Mouse (Mus musculus): ENCODE measurements at regions not wholly inside any gene's neighbourhood (a gene's known extent, or its start where the extent isn't known, plus 50 kb on each side); places are given as distances from the start of the nearest gene placed in this dataset.

GRCm38 (mm10) chr10:19432515-19432914 is 76.2 kb downstream of the Olig3 start:
- DNase-seq (ENCODE audit: low spot score), result no peak
- 93% methylated on average over 4 of the region's 4 CpGs for WGBS
- no peaks in the 10 kb centered on the region for H3K9me3 ChIP-seq (ENCODE audit: control insufficient read depth, low read length)
- no peak overlapping the region for H3K9ac ChIP-seq (ENCODE audit: low read length)
- H3K4me1 ChIP-seq (replicated peaks; ENCODE audit: control insufficient read depth, insufficient read depth), result no peaks in the 10 kb centered on the region
- H3K27me3 ChIP-seq (ENCODE audit: control insufficient read depth, insufficient read depth, low read length), result no peaks in the 10 kb centered on the region
- no peak for ATAC-seq (ENCODE audit: low FRiP score, low TSS enrichment)
- no peak overlapping the region for H3K4me3 ChIP-seq (ENCODE audit: low read depth, low read length)
- H3K27ac ChIP-seq (replicated peaks), result no peak overlapping the region
- no peaks in the 10 kb centered on the region for H3K36me3 ChIP-seq (ENCODE audit: control insufficient read depth, insufficient read depth, low read length)
- no peak for TF ChIP-seq CTCF (IDR thresholded peaks at IDR 0.05; ENCODE audit: low read depth)
- TF ChIP-seq EP300 (optimal IDR thresholded peaks at IDR 0.05), result no peak
- no peak overlapping the region for H3K4me2 ChIP-seq (replicated peaks; ENCODE audit: low read depth)

- no peak overlapping the region for H3K27ac ChIP-seq (replicated peaks)
- no peaks in the 10 kb centered on the region for H3K36me3 ChIP-seq (ENCODE audit: control insufficient read depth, insufficient read depth, low read length)
- TF ChIP-seq EP300 (optimal IDR thresholded peaks at IDR 0.05) (no peak), CTCF (IDR thresholded peaks at IDR 0.05; ENCODE audit: low read depth) (no peak)
- 69% methylated on average over 6 of the region's 6 CpGs for WGBS
- ATAC-seq (ENCODE audit: low FRiP score, low TSS enrichment) (no peak), DNase-seq (ENCODE audit: low spot score) (no peak)
- no peak overlapping the region for H3K9ac ChIP-seq (ENCODE audit: low read length)
- no peaks in the 10 kb centered on the region for H3K9me3 ChIP-seq (ENCODE audit: control insufficient read depth, low read length)
- H3K4me1 ChIP-seq (replicated peaks; ENCODE audit: control insufficient read depth, insufficient read depth), result no peaks in the 10 kb centered on the region
- no peak overlapping the region for H3K4me2 ChIP-seq (replicated peaks; ENCODE audit: low read depth)
- H3K27me3 ChIP-seq (ENCODE audit: control insufficient read depth, insufficient read depth, low read length), result no peaks in the 10 kb centered on the region
- no peak overlapping the region for H3K4me3 ChIP-seq (ENCODE audit: low read depth, low read length)
Measured at GRCm38 (mm10) chr10:19434661-19435060, 78.3 kb downstream of the Olig3 start.

GRCm38 (mm10) chr10:19441807-19442206 is 85.5 kb downstream of the Olig3 start:
- H3K4me3 ChIP-seq (ENCODE audit: low read depth, low read length), result no peak overlapping the region
- H3K9me3 ChIP-seq (ENCODE audit: control insufficient read depth, low read length), result no peaks in the 10 kb centered on the region
- TF ChIP-seq CTCF (IDR thresholded peaks at IDR 0.05; ENCODE audit: low read depth), result no peak
- no peak for TF ChIP-seq EP300 (optimal IDR thresholded peaks at IDR 0.05)
- H3K9ac ChIP-seq (ENCODE audit: low read length), result no peak overlapping the region
- 38% methylated on average over 12 of the region's 12 CpGs for WGBS
- H3K36me3 ChIP-seq (ENCODE audit: control insufficient read depth, insufficient read depth, low read length), result no peaks in the 10 kb centered on the region
- DNase-seq (ENCODE audit: low spot score) (no peak), ATAC-seq (ENCODE audit: low FRiP score, low TSS enrichment) (no peak)
- H3K27me3 ChIP-seq (ENCODE audit: control insufficient read depth, insufficient read depth, low read length), result no peaks in the 10 kb centered on the region
- no peaks in the 10 kb centered on the region for H3K4me1 ChIP-seq (replicated peaks; ENCODE audit: control insufficient read depth, insufficient read depth)
- H3K4me2 ChIP-seq (replicated peaks; ENCODE audit: low read depth), result no peak overlapping the region
- no peak overlapping the region for H3K27ac ChIP-seq (replicated peaks)

DNA sequence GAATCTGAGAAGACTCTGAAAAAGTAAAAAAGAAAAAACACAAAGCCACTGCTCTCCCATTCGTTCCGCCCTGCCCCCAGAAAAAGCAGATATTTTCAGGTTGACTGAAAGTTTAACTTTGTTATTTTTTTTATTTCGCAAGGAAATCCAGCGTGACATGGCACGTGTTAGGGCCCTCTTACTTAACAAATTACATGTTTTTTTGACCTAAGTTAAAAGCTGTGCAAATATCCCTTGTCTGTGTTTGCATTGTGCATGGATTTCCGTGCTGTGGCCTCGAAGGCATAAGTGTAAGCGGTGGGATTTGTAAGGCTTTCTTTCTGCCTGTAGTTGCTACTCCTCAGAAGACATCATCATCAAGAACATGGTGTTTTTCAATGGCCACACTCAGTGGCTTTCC is 87.2 kb downstream of the Olig3 start:
- H3K27me3 ChIP-seq (ENCODE audit: control insufficient read depth, insufficient read depth, low read length), result no peaks in the 10 kb centered on the region
- no peak for ATAC-seq (ENCODE audit: low FRiP score, low TSS enrichment)
- DNase-seq (ENCODE audit: low spot score), result no peak
- H3K27ac ChIP-seq (replicated peaks), result no peak overlapping the region
- 34% methylated on average over 8 of the region's 8 CpGs for WGBS
- no peak for TF ChIP-seq CTCF (IDR thresholded peaks at IDR 0.05; ENCODE audit: low read depth)
- H3K4me1 ChIP-seq (replicated peaks; ENCODE audit: control insufficient read depth, insufficient read depth), result no peaks in the 10 kb centered on the region
- H3K9ac ChIP-seq (ENCODE audit: low read length), result no peak overlapping the region
- H3K9me3 ChIP-seq (ENCODE audit: control insufficient read depth, low read length), result no peaks in the 10 kb centered on the region
- H3K36me3 ChIP-seq (ENCODE audit: control insufficient read depth, insufficient read depth, low read length), result no peaks in the 10 kb centered on the region
- no peak overlapping the region for H3K4me3 ChIP-seq (ENCODE audit: low read depth, low read length)
- H3K4me2 ChIP-seq (replicated peaks; ENCODE audit: low read depth), result no peak overlapping the region

DNA sequence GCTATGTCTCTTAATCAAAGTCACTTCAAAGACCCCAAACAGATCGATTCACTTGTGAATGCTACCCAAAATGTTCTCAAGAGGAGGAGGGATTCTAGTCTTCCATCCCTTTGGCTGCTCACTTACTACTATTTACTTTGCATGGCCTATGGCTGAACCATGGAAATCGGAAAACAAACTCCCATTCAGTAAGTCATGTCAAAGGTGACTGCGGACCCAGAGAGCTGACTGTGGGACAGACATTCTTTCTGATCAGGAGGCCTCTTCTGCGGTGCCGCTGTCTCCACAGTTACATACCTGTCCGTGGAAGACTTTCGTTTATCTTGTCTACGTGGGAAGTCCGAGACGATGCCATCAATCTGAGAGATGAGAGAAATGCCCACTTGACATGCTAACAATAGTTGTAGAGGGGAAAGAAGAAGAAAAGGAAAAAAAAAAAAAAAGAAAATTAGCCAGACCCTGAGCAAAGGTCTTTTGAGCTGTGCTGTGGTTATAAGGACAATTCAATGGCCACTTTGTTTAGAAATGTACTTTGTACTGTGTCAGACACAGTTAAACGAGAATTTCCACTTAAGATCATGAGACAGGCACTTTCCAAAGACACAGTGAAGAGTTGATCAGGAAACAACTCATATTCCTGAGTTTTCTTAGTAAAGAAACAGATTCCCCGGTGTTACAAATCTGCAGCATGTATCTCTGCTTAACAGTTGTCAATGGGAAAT is 92.7 kb downstream of the Olig3 start:
- H3K4me2 ChIP-seq (replicated peaks; ENCODE audit: low read depth), result no peak overlapping the region
- ATAC-seq (ENCODE audit: low FRiP score, low TSS enrichment), result no peak
- TF ChIP-seq EP300 (optimal IDR thresholded peaks at IDR 0.05) (no peak), CTCF (IDR thresholded peaks at IDR 0.05; ENCODE audit: low read depth) (no peak)
- no peaks in the 10 kb centered on the region for H3K9me3 ChIP-seq (ENCODE audit: control insufficient read depth, low read length)
- H3K27me3 ChIP-seq (ENCODE audit: control insufficient read depth, insufficient read depth, low read length), result no peaks in the 10 kb centered on the region
- H3K9ac ChIP-seq (ENCODE audit: low read length), result no peak overlapping the region
- DNase-seq (ENCODE audit: low spot score), result no peak
- H3K36me3 ChIP-seq (ENCODE audit: control insufficient read depth, insufficient read depth, low read length), result no peaks in the 10 kb centered on the region
- WGBS, result 45% methylated on average over 12 of the region's 12 CpGs
- no peak overlapping the region for H3K4me3 ChIP-seq (ENCODE audit: low read depth, low read length)
- H3K27ac ChIP-seq (replicated peaks), result no peak overlapping the region
- no peaks in the 10 kb centered on the region for H3K4me1 ChIP-seq (replicated peaks; ENCODE audit: control insufficient read depth, insufficient read depth)

- H3K27ac ChIP-seq (replicated peaks), result no peak overlapping the region
- DNase-seq (ENCODE audit: low spot score), result no peak
- no peak overlapping the region for H3K4me3 ChIP-seq (ENCODE audit: low read depth, low read length)
- no peak for ATAC-seq (ENCODE audit: low FRiP score, low TSS enrichment)
- H3K36me3 ChIP-seq (ENCODE audit: control insufficient read depth, insufficient read depth, low read length), result no peaks in the 10 kb centered on the region
- WGBS, result 61% methylated on average over 11 of the region's 11 CpGs
- no peak for TF ChIP-seq EP300 (optimal IDR thresholded peaks at IDR 0.05)
- no peak for TF ChIP-seq CTCF (IDR thresholded peaks at IDR 0.05; ENCODE audit: low read depth)
- H3K9ac ChIP-seq (ENCODE audit: low read length), result no peak overlapping the region
- no peaks in the 10 kb centered on the region for H3K9me3 ChIP-seq (ENCODE audit: control insufficient read depth, low read length)
- H3K27me3 ChIP-seq (ENCODE audit: control insufficient read depth, insufficient read depth, low read length), result no peaks in the 10 kb centered on the region
- H3K4me2 ChIP-seq (replicated peaks; ENCODE audit: low read depth), result no peak overlapping the region
- H3K4me1 ChIP-seq (replicated peaks; ENCODE audit: control insufficient read depth, insufficient read depth), result no peaks in the 10 kb centered on the region
Measured at GRCm38 (mm10) chr10:19459053-19459452, 102.7 kb downstream of the Olig3 start.
